Mouse (Mus musculus): ENCODE results near the gene Sh3pxd2a. TPM values are rescaled to one million over a fixed set of nuclear protein-coding genes. Genes with fewer than 3 reads are reported as not detected.

The Sh3pxd2a gene
- polyA plus RNA-seq, 1 experiment from 2014 or later: 7.1 TPM

DNA sequence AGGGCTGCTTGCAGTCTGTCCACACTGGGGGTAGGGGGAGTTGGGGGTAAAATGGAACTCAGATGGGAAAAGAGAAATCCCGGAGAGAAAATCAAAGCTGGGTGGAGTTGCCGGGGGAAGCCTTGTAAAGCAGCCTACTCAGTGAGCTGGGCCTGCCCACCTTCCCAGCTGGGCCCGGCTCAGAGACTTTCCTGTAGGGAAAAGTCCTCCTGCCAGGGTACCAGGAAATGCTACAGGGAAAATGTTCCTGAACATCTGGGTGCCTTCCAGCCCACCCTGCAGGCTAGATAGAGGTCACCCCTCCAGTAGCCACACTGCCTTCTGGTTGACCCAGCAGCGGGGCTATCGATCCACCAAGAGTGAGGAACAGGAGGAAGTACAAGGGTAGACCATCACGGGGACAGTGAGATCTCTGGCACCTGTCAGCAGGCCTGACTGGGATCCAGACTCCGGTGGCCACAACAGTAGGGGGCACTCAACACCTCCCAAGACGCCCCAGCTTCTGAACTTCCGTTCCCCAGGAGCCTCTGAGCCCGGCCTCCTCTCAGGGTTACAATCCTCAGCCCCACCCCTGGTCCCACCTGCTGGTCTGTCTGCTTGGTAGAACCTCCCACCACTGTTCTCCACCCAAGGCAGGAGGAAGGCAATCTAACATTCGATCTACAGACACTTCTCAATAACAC lies 51.5 kb downstream of the Sh3pxd2a start:
- no peak overlapping the region for H3K27ac ChIP-seq
- H3K36me3 ChIP-seq: no peaks in the 10 kb centered on the region
- no peak overlapping the region for H3K4me3 ChIP-seq
- no peak for ATAC-seq (ENCODE audit: borderline replicate concordance, extremely low read depth, low FRiP score, low TSS enrichment)
- H3K9ac ChIP-seq: no peak overlapping the region
- WGBS: 64% methylated on average over 11 of the region's 11 CpGs
- 0 out of 2 replicates have a peak, but pooled peaks cover 4% of the 10 kb centered on the region for H3K27me3 ChIP-seq
- H3K9me3 ChIP-seq: no peaks in the 10 kb centered on the region
- H3K4me1 ChIP-seq: peaks cover 26% of the 10 kb centered on the region
- H3K4me2 ChIP-seq: no peak overlapping the region

DNA sequence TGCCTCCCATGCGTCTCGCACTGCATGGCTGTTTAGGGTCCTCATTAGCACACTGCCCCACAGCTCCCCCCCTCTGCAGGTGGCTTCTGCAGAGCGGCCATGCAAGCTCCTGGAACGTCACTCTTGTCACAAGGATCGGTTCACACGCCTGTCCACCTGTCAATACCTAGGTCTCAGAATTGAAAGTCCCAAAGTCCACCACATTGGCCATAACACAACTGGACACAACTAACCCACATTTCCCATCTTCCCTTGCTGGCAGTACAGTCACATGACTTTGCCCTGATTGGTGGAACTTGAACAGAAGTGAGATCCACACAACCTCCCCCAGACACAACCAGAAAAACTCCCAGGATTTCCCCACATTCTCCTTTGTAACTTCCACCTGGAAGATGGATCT lies 53.9 kb downstream of the Sh3pxd2a start:
- no peak for ATAC-seq (ENCODE audit: borderline replicate concordance, extremely low read depth, low FRiP score, low TSS enrichment)
- 87% methylated on average over 6 of the region's 6 CpGs for WGBS
- H3K27ac ChIP-seq: no peak overlapping the region
- H3K4me3 ChIP-seq: no peak overlapping the region
- H3K9ac ChIP-seq: no peak overlapping the region
- H3K27me3 ChIP-seq: no peaks in the 10 kb centered on the region
- H3K9me3 ChIP-seq: no peaks in the 10 kb centered on the region
- no peaks in the 10 kb centered on the region for H3K36me3 ChIP-seq
- no peak overlapping the region for H3K4me2 ChIP-seq
- peaks cover 32% of the 10 kb centered on the region for H3K4me1 ChIP-seq

DNA sequence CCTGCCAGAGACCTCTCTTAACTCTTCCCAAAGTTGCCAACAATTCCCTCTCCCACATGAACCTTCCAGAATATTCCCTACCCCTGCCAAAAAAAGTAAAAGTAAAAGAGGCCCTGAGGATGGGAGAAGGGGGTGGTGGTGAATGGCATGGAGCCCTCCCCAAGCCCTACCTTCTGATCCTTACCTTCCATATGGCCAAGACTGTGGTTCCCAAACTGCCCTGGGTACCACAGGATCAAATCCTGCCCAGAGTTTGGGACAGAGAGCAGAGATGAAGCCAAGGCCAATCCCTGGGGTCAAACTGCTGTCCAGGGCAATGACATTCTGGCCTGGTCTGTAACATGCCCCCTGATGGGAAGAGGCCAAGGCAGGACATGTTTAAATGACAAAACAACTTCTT lies 55.1 kb downstream of the Sh3pxd2a start:
- Histone ChIP-seq H3K27ac (no peak overlapping the region), H3K4me3 (no peak overlapping the region), H3K9me3 (no peaks in the 10 kb centered on the region), H3K4me2 (no peak overlapping the region), H3K9ac (no peak overlapping the region), H3K27me3 (no peaks in the 10 kb centered on the region), H3K4me1 (peaks cover 22% of the 10 kb centered on the region), H3K36me3 (no peaks in the 10 kb centered on the region)
- no peak for ATAC-seq (ENCODE audit: borderline replicate concordance, extremely low read depth, low FRiP score, low TSS enrichment)

DNA sequence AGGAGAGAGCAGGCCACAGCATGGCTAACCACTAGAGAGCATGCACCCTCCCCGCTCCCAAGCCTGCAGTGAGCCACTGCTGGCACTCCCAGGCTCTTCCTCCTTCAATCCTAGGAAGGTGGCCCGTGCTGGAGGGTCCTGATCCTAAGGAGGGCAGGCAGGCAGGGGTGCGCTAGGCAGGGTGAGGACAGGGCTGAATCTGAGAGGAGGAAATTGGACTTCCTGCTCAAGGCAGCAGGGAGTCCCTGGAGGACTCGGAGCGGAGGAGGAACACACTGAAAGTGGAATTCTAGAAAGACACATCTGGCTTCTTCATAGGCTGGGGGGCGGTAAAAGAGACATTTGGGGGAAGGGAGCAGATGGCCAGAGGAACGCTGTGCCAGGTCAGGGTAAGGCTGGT lies 55.5 kb downstream of the Sh3pxd2a start:
- Histone ChIP-seq H3K27ac (no peak overlapping the region), H3K9me3 (no peaks in the 10 kb centered on the region), H3K27me3 (no peaks in the 10 kb centered on the region), H3K4me2 (no peak overlapping the region), H3K4me1 (peaks cover 26% of the 10 kb centered on the region), H3K9ac (no peak overlapping the region), H3K4me3 (no peak overlapping the region), H3K36me3 (no peaks in the 10 kb centered on the region)
- 71% methylated on average over 7 of the region's 7 CpGs for WGBS
- ATAC-seq (ENCODE audit: borderline replicate concordance, extremely low read depth, low FRiP score, low TSS enrichment): no peak

DNA sequence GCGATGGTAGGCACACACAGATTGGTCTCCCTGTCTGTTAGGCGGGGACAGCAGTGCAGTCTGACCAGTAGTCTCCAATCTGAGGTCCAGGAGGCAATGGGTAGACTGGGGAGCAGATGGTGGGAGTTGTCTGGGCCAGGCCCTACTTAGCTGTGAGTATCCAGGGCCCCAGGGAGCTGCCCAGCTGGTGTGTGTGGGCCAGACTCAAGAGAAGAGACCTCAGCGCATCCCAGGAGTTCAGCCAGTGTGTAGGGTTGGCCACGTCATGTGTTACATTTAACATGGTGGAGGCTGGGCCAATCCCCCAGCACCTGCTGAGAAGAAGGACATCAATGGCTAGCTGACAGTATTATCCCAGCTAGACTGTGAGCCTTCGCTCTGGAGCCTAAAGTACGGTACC lies 56.9 kb downstream of the Sh3pxd2a start:
- no peaks in the 10 kb centered on the region for H3K36me3 ChIP-seq
- WGBS: 89% methylated on average over 6 of the region's 6 CpGs
- H3K9ac ChIP-seq: no peak overlapping the region
- peaks cover 30% of the 10 kb centered on the region for H3K4me1 ChIP-seq
- no peak overlapping the region for H3K27ac ChIP-seq
- H3K9me3 ChIP-seq: no peaks in the 10 kb centered on the region
- no peaks in the 10 kb centered on the region for H3K27me3 ChIP-seq
- H3K4me2 ChIP-seq: no peak overlapping the region
- ATAC-seq (ENCODE audit: borderline replicate concordance, extremely low read depth, low FRiP score, low TSS enrichment): no peak
- no peak overlapping the region for H3K4me3 ChIP-seq

DNA sequence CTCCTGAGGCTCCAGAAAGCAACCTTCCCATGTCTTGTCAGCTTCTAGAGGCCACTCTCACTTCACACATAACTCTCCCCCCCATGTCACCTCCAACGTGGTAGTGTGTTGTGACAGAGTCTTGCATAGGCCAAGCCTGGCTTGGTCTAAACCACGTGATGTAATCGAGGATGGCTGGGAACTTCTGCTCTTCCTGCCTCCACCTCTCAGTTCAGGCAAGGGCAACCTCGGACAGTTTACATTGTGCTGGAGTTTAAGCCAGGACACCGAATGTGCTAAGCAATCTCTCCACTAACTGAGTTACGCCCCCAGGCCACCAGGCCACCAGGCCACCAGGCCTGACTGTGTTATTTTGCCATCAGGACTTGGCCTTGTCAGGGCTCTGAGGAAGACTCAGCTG lies 57.7 kb downstream of the Sh3pxd2a start:
- Histone ChIP-seq H3K4me1 (peaks cover 36% of the 10 kb centered on the region), H3K9me3 (no peaks in the 10 kb centered on the region), H3K27ac (no peak overlapping the region), H3K36me3 (no peaks in the 10 kb centered on the region), H3K4me3 (no peak overlapping the region), H3K9ac (no peak overlapping the region), H3K4me2 (no peak overlapping the region), H3K27me3 (no peaks in the 10 kb centered on the region)
- ATAC-seq (ENCODE audit: borderline replicate concordance, extremely low read depth, low FRiP score, low TSS enrichment): no peak
- WGBS: 43% methylated on average over 6 of the region's 6 CpGs

DNA sequence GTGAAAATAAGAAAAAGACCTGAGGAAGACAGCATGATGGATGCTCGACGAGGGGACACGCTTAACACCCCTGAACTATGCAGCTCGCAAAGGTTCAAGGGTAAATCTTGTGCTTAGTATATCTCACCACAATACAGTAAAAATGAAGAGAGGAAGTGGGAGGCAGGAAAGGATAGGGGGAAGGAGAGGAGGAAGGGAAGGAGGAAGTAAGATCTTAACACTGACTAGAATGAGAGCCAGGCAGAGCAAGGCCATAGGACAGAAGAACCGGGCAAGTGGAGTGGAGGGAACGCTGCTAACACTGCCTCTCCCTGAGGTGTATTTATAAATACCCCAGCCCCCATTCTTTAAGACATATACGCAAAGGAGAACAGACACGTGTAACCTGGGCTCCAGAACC lies 58.7 kb downstream of the Sh3pxd2a start:
- H3K36me3 ChIP-seq: no peaks in the 10 kb centered on the region
- H3K4me1 ChIP-seq: peaks cover 39% of the 10 kb centered on the region
- H3K27ac ChIP-seq: no peak overlapping the region
- no peaks in the 10 kb centered on the region for H3K27me3 ChIP-seq
- 81% methylated on average over 8 of the region's 8 CpGs for WGBS
- H3K9ac ChIP-seq: no peak overlapping the region
- no peak overlapping the region for H3K4me3 ChIP-seq
- no peaks in the 10 kb centered on the region for H3K9me3 ChIP-seq
- no peak for ATAC-seq (ENCODE audit: borderline replicate concordance, extremely low read depth, low FRiP score, low TSS enrichment)
- H3K4me2 ChIP-seq: no peak overlapping the region

DNA sequence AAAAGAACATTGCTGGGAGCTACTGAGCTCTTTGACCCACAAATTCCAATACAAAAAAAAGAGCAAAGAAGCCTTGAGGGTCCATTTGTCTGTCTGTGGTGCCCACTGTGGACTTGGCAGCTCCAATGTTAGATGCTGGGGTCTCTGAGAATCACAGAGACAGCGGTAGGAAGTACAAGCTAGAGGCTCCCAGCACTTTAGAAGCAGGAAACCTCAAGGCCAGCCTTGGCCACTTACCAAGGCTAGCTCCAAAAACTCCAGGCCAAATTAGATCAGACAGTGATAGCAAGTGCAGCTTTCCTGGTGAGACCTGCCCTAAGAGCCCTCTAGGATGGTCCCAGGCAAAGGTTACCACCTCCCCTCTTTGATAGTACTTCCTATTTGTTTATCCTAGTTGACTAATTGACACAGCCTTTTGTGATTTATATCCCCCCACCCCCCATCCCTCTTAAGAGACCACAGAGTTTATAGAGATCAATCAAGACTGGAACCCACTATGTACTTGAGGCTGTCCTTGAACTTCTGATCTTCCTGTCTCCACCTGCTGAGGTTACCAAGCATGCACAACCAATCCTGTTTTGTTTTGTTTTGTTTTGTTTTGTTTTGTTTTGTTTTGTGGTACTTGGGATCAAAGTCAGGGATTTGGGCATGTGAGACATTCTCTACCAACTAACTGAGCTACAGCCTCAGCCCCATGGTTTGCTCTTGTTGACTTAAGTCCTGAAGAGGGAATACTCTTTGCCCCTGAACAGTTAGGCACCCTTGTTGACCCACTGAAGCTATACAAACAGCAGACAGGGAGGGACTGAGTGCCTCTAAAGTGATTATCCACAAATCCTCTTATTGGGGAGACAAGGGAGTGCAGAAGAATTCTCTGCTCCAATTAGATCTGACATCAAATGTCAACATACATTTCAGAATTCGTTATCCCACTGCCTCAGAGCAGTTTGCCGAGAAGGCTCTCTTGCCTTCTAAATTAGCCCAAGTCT lies 60.5 kb downstream of the Sh3pxd2a start:
- H3K27me3 ChIP-seq: no peaks in the 10 kb centered on the region
- H3K4me1 ChIP-seq: peaks cover 54% of the 10 kb centered on the region
- no peak overlapping the region for H3K4me2 ChIP-seq
- ATAC-seq (ENCODE audit: borderline replicate concordance, extremely low read depth, low FRiP score, low TSS enrichment): no peak
- no peak overlapping the region for H3K9ac ChIP-seq
- H3K4me3 ChIP-seq: no peak overlapping the region
- WGBS: 56% methylated on average over 3 of the region's 3 CpGs
- H3K36me3 ChIP-seq: no peaks in the 10 kb centered on the region
- H3K27ac ChIP-seq: peak overlapping the region; percentile 56
- H3K9me3 ChIP-seq: no peaks in the 10 kb centered on the region

DNA sequence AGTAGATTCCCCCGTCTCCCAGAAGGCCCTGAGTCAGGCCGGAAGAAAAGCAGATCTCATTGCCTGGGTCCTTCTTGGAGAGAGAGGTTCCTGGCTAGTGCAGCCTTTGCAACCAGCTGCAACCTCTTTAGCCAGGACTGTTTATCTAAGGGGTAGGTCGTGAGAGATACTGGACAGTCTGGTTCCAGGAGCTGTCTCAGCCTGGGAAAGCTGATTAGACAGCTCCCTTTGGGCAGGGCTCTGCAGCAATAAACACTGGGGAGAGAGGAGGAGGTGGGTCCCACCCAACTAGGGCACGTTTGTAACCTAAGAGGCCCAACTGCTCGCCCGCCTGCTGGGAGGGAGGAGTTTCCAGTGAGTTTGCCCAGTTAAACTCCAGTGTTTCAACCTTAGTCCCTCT lies 61.2 kb downstream of the Sh3pxd2a start:
- Histone ChIP-seq H3K27me3 (no peaks in the 10 kb centered on the region), H3K36me3 (no peaks in the 10 kb centered on the region), H3K4me3 (no peak overlapping the region), H3K4me2 (no peak overlapping the region), H3K9ac (no peak overlapping the region), H3K27ac (peak overlapping the region; percentile 56), H3K4me1 (peaks cover 61% of the 10 kb centered on the region), H3K9me3 (no peaks in the 10 kb centered on the region)
- WGBS: 15% methylated on average over 6 of the region's 6 CpGs
- ATAC-seq (ENCODE audit: borderline replicate concordance, extremely low read depth, low FRiP score, low TSS enrichment): peak; percentile 70; the same call in 1 of the 2 replicates

DNA sequence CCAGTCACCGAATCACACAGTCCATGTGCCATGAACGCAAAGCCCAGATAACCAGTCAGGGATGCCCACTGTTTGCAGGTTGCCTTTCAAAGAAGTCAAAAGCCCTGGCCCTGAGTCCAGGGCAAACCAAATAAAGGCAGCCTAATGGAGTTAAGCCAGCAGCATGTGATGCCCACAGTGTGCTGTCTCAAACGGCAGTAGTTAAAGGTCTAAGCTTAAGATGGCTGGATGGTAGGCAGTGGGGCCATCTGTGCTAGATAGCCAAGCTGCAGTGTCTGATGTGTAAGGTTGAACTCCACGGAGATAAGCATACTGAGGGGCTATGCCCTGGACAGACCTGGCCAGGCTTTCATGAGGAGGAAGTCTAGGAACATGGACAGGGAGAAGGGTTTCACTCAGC lies 61.7 kb downstream of the Sh3pxd2a start:
- no peak; the same call in 1 of the 2 replicates for ATAC-seq (ENCODE audit: borderline replicate concordance, extremely low read depth, low FRiP score, low TSS enrichment)
- no peak overlapping the region for H3K4me2 ChIP-seq
- H3K9ac ChIP-seq: no peak overlapping the region
- 58% methylated on average over 4 of the region's 4 CpGs for WGBS
- H3K4me1 ChIP-seq: peaks cover 63% of the 10 kb centered on the region
- peak overlapping the region; percentile 56 for H3K27ac ChIP-seq
- no peak overlapping the region for H3K4me3 ChIP-seq
- H3K27me3 ChIP-seq: no peaks in the 10 kb centered on the region
- H3K36me3 ChIP-seq: no peaks in the 10 kb centered on the region
- H3K9me3 ChIP-seq: no peaks in the 10 kb centered on the region

DNA sequence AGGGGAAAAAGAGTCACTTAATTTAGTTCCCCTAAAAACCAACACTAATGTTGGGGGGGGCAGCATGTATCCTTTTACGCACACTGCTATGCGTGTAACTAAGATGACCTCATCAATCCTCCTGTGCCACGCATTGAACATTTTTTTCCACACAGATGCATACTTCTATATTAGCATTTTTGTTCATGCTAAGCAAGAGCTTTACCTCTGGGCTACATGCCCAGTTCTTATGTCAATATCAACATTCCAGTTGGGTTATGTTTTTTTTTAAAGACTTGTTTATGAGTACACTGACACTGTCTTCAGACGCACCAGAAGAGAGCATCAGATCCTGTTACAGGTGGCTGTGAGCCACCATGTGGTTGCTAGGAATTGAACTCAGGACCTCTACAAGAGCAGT lies 64.5 kb downstream of the Sh3pxd2a start:
- no peaks in the 10 kb centered on the region for H3K36me3 ChIP-seq
- H3K4me3 ChIP-seq: no peak overlapping the region
- no peaks in the 10 kb centered on the region for H3K9me3 ChIP-seq
- H3K4me1 ChIP-seq: peaks cover 52% of the 10 kb centered on the region
- 44% methylated on average over 4 of the region's 4 CpGs for WGBS
- H3K4me2 ChIP-seq: no peak overlapping the region
- H3K27ac ChIP-seq: no peak overlapping the region
- H3K27me3 ChIP-seq: no peaks in the 10 kb centered on the region
- ATAC-seq (ENCODE audit: borderline replicate concordance, extremely low read depth, low FRiP score, low TSS enrichment): no peak
- no peak overlapping the region for H3K9ac ChIP-seq

DNA sequence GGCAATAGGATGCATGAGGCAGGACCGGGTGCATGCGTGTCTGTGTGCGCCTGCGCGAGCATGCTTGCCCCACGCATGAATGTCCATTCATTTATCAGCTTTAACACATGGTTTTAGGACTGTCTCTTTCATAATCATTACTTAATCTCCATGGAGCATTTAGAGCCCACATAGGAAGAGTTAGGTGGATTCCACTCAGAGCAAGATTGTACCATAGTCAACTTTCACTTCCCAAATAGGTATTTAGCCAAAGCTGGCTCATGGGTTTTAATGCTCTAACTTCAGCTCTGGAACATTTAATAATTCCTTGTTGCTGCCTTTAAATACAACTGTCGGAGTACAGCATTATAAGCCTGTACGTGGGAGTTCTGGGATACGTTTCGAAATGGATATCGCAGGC lies 65.2 kb downstream of the Sh3pxd2a start:
- H3K4me2 ChIP-seq: no peak overlapping the region
- H3K27ac ChIP-seq: no peak overlapping the region
- 93% methylated on average over 11 of the region's 11 CpGs for WGBS
- no peak overlapping the region for H3K4me3 ChIP-seq
- no peak for ATAC-seq (ENCODE audit: borderline replicate concordance, extremely low read depth, low FRiP score, low TSS enrichment)
- no peaks in the 10 kb centered on the region for H3K9me3 ChIP-seq
- peaks cover 50% of the 10 kb centered on the region for H3K4me1 ChIP-seq
- no peaks in the 10 kb centered on the region for H3K27me3 ChIP-seq
- H3K9ac ChIP-seq: no peak overlapping the region
- H3K36me3 ChIP-seq: no peaks in the 10 kb centered on the region
